Mouse (Mus musculus): Measurements from ENCODE around the gene Coq7. TPM values are rescaled to one million over a fixed set of nuclear protein-coding genes. Genes with fewer than 3 reads are reported as not detected.

Coq7 gene
- total and polyA plus RNA-seq, 3 experiments: 59.5 to 66.2 TPM; not detected in 1

- Histone ChIP-seq H3K36me3 (ENCODE audit: control insufficient read depth in 1 of 2, insufficient read depth in 2 of 2, low read length in 2 of 2) (peaks cover 0 to 6% of the 10 kb centered on the region in 2 experiments; a peak in 1 of 4 replicates), H3K79me2 (ENCODE audit: control insufficient read depth, insufficient read depth, low read length, poor library complexity) (no peaks in the 10 kb centered on the region; the same call in 1 of the 2 replicates), H3K4me3 (ENCODE audit: control insufficient read depth in 1 of 2, insufficient read depth in 1 of 2, low read depth in 2 of 2, low read length in 2 of 2) (no peak overlapping the region), H3K27ac (ENCODE audit: control insufficient read depth, low read depth, low read length) (no peak overlapping the region), H3K4me1 (ENCODE audit: control insufficient read depth in 1 of 2, insufficient read depth in 2 of 2, low read length in 2 of 2) (peaks cover 0 to 2% of the 10 kb centered on the region in 2 experiments; a peak in 1 of 4 replicates), H3K9ac (ENCODE audit: control insufficient read depth, low read depth, low read length, poor library complexity, severe bottlenecking) (no peak overlapping the region), H3K27me3 (ENCODE audit: control insufficient read depth in 1 of 2, insufficient read depth in 2 of 2, low read length in 2 of 2) (peaks cover 1 to 2% of the 10 kb centered on the region in 2 experiments; a peak in 2 of 4 replicates), H3K9me3 (replicated peaks; ENCODE audit: insufficient read depth, low read length) (no peaks in the 10 kb centered on the region)
- no peak for TF ChIP-seq ZC3H11A (IDR thresholded peaks at IDR 0.05; ENCODE audit: low read depth, low read length)
- no peak for TF ChIP-seq HCFC1 (IDR thresholded peaks at IDR 0.05; ENCODE audit: low read depth, low read length)
- no peak for TF ChIP-seq RCOR1 (IDR thresholded peaks at IDR 0.05; ENCODE audit: low read depth, low read length)
- no peak for TF ChIP-seq POLR2AphosphoS5 (IDR thresholded peaks at IDR 0.05; ENCODE audit: borderline replicate concordance, low read depth, low read length)
- TF ChIP-seq ELF1 (IDR thresholded peaks at IDR 0.05; ENCODE audit: low read depth, low read length): no peak
- no peak for TF ChIP-seq TAL1 (IDR thresholded peaks at IDR 0.05; ENCODE audit: low read length)
- no peak for TF ChIP-seq TBP (IDR thresholded peaks at IDR 0.05; ENCODE audit: low read depth, low read length)
- TF ChIP-seq E2F4 (IDR thresholded peaks at IDR 0.05; ENCODE audit: borderline replicate concordance, low read depth, low read length): no peak
- no peak for TF ChIP-seq CHD2 (IDR thresholded peaks at IDR 0.05; ENCODE audit: low read length)
- no peak for TF ChIP-seq BHLHE40 (IDR thresholded peaks at IDR 0.05; ENCODE audit: borderline replicate concordance, low read depth, low read length)
- no peak for TF ChIP-seq TCF12 (IDR thresholded peaks at IDR 0.05; ENCODE audit: low read depth, low read length)
- TF ChIP-seq MYB (IDR thresholded peaks at IDR 0.05; ENCODE audit: low read depth, low read length): no peak
- TF ChIP-seq CHD1 (IDR thresholded peaks at IDR 0.05; ENCODE audit: low read depth, low read length): no peak
- TF ChIP-seq MXI1 (IDR thresholded peaks at IDR 0.05; ENCODE audit: low read depth, low read length): no peak
- DNase-seq (ENCODE audit: low read depth, low spot score): no peak
These were observed 1.9 kb upstream of the Coq7 start for GRCm38 (mm10) chr7:118535076-118535475.

- Histone ChIP-seq H3K4me3 (ENCODE audit: control insufficient read depth in 1 of 2, insufficient read depth in 1 of 2, low read depth in 2 of 2, low read length in 2 of 2) (no peak overlapping the region), H3K9ac (ENCODE audit: control insufficient read depth, low read depth, low read length, poor library complexity, severe bottlenecking) (no peak overlapping the region), H3K36me3 (ENCODE audit: control insufficient read depth in 1 of 2, insufficient read depth in 2 of 2, low read length in 2 of 2) (peaks cover 0 to 6% of the 10 kb centered on the region in 2 experiments; a peak in 1 of 4 replicates), H3K4me1 (ENCODE audit: control insufficient read depth in 1 of 2, insufficient read depth in 2 of 2, low read length in 2 of 2) (peaks cover 0 to 2% of the 10 kb centered on the region in 2 experiments; a peak in 1 of 4 replicates), H3K27me3 (ENCODE audit: control insufficient read depth in 1 of 2, insufficient read depth in 2 of 2, low read length in 2 of 2) (peaks cover 1 to 2% of the 10 kb centered on the region in 2 experiments; a peak in 2 of 4 replicates), H3K79me2 (ENCODE audit: control insufficient read depth, insufficient read depth, low read length, poor library complexity) (no peaks in the 10 kb centered on the region; the same call in 1 of the 2 replicates), H3K27ac (ENCODE audit: control insufficient read depth, low read depth, low read length) (no peak overlapping the region), H3K9me3 (replicated peaks; ENCODE audit: insufficient read depth, low read length) (no peaks in the 10 kb centered on the region)
- TF ChIP-seq GABPA (IDR thresholded peaks at IDR 0.05; ENCODE audit: low read depth, low read length) (no peak), CTCF (IDR thresholded peaks at IDR 0.05 in 2 of 3, conservative IDR thresholded peaks at IDR 0.05 in 1 of 3; ENCODE audit: control insufficient read depth in 1 of 3, insufficient read depth in 1 of 3, low read depth in 2 of 3, low read length in 3 of 3, poor library complexity in 1 of 3, severe bottlenecking in 1 of 3) (no peak), RAD21 (IDR thresholded peaks at IDR 0.05; ENCODE audit: low read depth, low read length) (no peak)
- peak; percentile 16 for DNase-seq (ENCODE audit: low read depth, low spot score)
These were observed 1.2 kb upstream of the Coq7 start for GRCm38 (mm10) chr7:118534326-118534725.
